Mouse (Mus musculus): Measurements from ENCODE around the gene Kat8. TPM values are rescaled to one million over a fixed set of nuclear protein-coding genes. Genes with fewer than 3 reads are reported as not detected.
"Not testable (repeated sequence)": the region's sequence is repeated elsewhere in the genome, so short reads cannot be mapped to it uniquely, and the experiment has no call there.

The Kat8 gene
- 10 to 100 TPM; 20.8 to 30.8 (median 23.0) TPM for total RNA-seq (2022)

DNA sequence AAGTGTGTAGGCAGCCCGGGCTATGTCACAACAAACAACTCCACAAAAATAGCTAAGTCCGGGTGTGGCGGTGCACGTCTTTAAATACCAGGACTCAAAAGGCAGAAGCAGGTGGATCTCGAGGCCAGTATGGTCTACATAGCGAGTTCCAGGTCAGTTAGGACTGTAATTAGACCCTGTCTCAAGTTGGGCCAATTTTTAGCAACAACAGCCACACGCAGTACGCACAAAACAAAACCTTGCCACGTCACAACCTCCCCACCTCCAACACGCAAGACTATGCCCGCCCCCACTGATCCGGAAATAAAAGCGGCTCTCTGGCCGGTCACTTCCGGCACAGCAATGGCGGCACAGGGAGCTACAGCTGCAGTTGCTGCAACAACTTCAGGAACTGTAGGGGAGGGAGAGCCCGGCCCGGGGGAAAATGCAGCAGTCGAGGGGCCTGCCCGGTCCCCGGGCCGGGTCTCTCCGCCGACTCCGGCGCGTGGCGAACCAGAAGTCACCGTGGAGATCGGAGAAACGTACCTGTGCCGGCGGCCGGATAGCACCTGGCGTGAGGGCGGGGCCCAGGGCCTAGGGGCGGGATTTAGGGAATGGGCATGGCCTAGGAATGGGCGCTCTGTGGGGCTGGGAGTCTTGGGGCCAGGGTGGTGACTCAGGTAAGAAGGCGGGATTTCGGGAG lies at the start of gene Kat8:
Kat8 (plus strand) TSS at position 327 of the 682 bp plus-strand sequence.
- DNase-seq (ENCODE audit: low spot score in 2 of 2), result peak; percentile 73 to 78

- no peak for DNase-seq (ENCODE audit: low spot score in 2 of 2)
Measured at GRCm38 (mm10) chr7:127866434-127866833, 45.9 kb upstream of the Kat8 start.

DNA sequence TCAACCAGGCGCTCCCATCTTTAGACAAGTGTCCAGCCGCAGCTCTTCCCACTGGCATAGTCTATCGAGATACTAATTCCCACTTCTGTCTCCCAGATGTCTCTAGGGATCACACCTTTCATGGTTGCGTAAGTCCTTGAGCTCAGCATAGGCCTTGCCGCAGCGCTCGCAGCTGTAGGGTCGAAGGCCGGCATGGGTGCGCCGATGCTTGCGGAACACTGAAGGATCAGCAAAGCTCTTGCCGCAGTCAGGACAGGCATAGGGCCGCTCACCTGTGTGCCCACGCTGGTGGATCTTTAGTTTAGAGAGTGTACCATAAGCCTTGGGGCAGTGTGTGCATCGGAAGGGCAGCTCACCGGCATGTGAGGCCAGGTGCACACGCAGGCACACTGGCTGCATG lies 44.7 kb upstream of the Kat8 start:
- no peak for DNase-seq (ENCODE audit: low spot score in 2 of 2)

DNA sequence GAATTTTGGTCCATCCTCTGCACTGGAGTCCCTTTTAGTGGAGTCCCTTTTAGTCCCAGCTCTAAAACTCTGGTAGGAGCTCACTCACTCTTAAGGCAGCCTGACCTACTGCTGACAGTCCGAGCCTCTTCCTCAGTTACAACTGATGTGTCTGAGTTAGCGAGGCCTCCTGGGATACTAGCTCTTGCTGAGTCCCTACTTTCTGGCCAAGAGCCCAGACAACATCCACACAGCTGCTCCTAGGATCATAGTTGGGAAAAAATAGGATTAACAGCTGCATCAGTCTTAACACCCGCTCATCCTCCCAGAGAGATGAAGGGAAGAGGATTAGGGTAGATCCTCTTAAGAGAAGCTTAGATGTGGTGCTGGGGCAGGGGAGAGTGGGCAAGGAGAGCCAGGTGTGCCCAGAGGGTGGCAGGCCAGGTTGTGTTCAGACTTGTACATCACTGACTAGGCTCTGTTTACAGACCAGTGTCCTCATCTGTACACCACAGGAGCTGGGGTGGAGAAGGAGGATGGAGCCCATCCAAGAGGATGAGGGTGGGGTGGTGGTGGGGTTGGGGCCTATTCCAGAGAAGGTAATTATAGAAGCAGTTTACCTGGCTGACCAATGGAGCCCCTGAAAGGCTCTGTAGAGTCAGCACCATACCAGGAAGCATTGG lies 43.0 kb upstream of the Kat8 start:
- peak in 1 of 2 experiments; percentile 39 for DNase-seq (ENCODE audit: low spot score in 2 of 2)

- no peak for DNase-seq (ENCODE audit: low spot score in 2 of 2)
Measured at GRCm38 (mm10) chr7:127870136-127870821, 42.0 kb upstream of the Kat8 start.

- DNase-seq (ENCODE audit: low spot score in 2 of 2), result no peak
Measured at GRCm38 (mm10) chr7:127874812-127875626, 37.3 kb upstream of the Kat8 start.

DNA sequence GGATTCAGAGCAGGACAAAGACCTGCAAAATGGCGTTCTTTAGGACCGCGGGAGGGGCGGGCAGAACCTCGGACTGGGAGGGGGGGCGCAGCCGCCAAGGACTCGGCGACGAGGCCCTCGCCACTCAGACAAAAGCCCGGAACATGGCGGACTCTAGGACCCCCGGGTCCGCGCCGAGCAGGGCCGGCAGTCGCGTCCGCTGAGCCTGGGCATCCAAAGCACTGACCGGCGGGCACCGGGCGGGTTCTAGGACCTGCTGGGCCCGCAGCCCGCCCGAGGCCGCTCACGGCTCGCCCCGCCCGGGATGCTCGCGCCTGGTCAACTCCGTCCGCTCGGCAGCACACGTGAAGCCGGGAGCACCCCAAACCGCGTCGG lies 36.7 kb upstream of the Kat8 start:
- peak; percentile 82 to 83 for DNase-seq (ENCODE audit: low spot score in 2 of 2)

DNA sequence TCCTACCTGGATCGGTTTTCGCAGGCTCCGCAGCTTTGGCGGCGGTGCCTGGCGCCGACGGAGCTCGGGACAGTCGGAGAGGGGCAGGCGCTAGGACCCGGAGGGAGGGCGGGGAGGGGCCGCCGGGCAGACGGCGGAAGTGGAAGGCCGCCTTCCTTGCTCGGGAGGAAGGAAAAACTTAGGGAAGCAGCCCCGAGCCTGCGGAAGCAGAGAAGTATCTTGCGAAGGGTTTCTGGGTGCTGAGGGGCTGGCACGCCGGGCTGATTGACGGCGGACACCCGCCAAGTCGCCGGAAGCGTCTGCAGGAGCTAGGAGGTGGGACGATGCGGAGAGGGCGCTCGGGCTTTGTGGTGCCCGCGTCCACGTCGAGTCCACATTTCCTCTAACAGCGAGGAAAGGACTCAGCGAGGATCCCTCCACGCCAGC lies 36.3 kb upstream of the Kat8 start, which contains the start of gene Zfp646:
Zfp646 (plus strand) TSS at position 181 of the 426 bp plus-strand sequence.
- peak; percentile 43 to 54 for DNase-seq (ENCODE audit: low spot score in 2 of 2)

DNA sequence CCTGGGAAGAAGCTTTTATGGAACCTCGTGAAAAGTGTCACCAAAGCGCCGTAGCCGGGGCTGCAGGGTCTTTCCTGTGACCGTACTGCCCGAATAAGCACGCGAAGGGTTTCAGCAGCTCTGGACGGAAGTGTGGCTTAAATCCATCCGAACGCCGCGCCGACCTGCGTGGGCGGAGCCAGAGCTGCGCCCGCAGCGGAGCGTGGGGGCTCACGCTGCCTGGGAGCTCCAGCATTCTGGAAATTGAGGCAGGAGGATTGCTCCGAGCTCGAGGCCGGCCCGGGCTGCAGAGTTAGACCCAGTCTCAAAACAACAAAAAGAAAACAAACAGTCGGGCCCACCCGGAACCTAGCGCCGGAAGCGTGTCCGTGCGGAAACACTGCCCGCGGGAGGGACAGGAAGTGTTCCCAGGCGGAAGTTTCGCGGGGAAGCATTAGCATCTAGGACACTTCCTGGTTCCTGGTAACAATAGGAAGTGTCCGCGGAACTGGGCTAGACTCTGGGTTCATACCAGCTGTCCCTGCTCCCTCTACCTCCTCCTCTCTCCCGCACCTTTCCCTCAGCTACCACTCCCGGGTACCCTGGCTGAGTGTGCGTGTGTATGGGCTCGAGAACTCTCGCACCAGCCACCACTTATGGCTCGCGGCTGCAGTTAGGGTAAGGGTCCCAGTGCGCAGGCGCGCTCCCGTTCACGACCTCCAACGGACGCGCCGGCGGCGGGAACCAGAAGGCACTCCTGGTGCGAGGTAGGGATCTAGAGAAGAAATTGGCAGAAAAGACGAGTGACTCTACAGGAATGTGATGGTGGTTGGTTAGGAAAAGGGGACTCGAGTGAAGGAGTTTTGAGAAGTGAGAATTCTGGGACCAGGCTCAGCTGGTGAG lies 35.6 kb upstream of the Kat8 start, which contains the start of gene Zfp668:
Zfp668 (minus strand) TSS at position 362 of the 882 bp plus-strand sequence.
- DNase-seq (ENCODE audit: low spot score in 2 of 2), result peak; percentile 82 to 83

DNA sequence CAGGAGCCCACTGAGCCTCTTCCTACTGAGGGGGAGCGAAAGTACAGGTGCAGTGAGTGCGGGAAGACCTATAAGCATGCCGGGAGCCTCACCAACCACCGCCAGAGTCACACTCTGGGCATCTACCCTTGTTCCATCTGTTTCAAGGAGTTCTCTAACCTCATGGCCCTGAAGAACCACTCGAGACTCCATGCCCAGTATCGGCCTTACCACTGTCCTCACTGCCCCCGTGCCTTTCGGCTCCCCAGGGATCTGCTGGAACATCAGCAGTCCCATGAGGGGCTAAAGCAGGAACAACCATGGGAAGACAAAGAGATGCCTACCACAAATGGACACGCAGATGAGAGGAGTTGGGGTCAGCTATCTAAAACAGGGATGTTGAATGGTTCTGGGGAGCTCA lies 33.0 kb upstream of the Kat8 start:
- no peak for DNase-seq (ENCODE audit: low spot score in 2 of 2)

DNA sequence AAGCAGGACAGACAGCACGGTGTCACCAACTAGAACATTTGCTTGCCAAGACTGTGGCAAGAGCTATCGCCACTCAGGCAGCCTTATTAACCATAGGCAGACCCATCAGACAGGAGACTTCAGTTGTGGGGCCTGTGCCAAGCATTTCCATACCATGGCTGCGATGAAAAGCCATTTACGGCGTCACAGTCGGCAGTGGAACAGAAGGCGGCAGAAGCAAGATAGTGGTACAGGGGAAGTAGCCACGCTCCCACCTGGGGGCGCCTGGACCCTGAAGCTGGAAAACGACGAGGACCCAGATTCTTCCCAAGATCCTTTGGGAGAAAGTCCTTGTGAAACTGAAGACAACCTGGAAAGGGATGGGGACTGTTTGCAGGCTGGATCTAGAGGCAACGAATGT lies 31.9 kb upstream of the Kat8 start:
- DNase-seq (ENCODE audit: low spot score in 2 of 2), result no peak

GRCm38 (mm10) chr7:127885951-127886350 lies 26.4 kb upstream of the Kat8 start:
- peak; percentile 55 to 79 for DNase-seq (ENCODE audit: low spot score in 2 of 2)

GRCm38 (mm10) chr7:127886551-127886950 lies 25.8 kb upstream of the Kat8 start:
- no peak for DNase-seq (ENCODE audit: low spot score in 2 of 2)

- no peak for DNase-seq (ENCODE audit: low spot score in 2 of 2)
Measured at GRCm38 (mm10) chr7:127887191-127887590, 25.1 kb upstream of the Kat8 start.

DNA sequence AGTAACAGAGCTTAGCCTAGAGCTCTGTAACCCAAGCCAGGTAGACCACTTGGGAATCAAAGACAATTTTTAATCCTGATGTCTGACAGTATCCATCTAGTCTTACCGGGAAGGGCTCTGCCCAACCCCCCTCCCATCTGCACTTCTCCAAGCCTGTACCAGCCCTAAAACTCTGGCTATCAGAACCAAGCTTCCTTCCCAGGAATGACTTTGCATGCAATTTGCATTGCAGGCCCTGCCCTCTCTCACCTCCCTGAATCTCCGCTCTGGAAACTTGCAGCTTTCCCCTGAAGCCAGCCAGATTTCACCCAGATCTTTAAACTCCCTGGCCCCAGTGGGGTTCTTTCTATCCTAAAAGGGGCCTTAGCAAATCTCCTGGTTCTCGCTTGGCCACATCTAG lies 24.5 kb upstream of the Kat8 start:
- no peak for DNase-seq (ENCODE audit: low spot score in 2 of 2)

GRCm38 (mm10) chr7:127888821-127889220 lies 23.5 kb upstream of the Kat8 start:
- no peak for DNase-seq (ENCODE audit: low spot score in 2 of 2)

DNA sequence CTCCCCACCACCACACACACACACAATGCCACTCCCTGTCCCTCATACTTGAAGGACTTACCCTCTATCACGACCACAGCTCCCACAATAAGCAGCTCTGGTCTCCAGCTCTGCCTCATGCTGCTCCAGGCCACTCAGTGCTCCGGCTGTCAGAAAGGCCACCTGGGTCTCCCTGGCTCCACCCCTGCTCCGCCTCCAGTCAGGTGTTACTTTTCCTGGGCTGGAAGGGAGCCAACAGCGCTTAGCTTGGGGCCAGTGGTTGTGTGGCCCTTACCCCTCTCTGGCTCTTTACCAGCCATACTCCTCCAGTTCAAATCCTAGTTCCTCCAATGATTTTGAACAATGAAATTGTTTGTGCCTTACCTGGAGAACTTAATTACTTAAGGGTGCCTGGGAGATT lies 21.5 kb upstream of the Kat8 start, which contains the start of gene Prss53:
Prss53 (minus strand) TSS at position 173 of the 400 bp plus-strand sequence.
- DNase-seq (ENCODE audit: low spot score in 2 of 2), result no peak

DNA sequence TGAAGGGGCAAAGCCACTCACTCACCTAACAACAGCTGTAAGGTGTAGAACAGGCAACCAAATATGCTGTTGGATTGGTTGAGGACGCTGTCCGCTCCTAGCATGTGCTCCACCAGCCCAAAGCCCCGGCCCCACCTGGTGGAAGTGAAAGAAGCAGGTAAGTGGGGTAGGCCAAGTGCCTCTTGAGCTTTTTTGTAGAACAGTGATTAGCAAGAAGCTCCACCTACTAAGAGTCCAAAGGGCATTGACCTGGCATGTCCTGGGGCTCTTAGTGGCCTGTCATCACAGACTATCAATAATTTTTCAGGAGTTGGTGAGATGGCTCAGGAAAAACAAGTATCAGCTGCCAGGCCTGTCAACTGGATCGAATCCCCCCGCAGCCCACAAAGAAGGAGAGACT lies 17.8 kb upstream of the Kat8 start:
- DNase-seq (ENCODE audit: low spot score in 2 of 2), result no peak

GRCm38 (mm10) chr7:127895442-127895841 lies 16.9 kb upstream of the Kat8 start, which contains the start of the genes Gm21974 and Vkorc1:
TSS of gene Gm21974 (minus strand) at chr7:127895454.
TSS of gene Vkorc1 (minus strand) at chr7:127895617.
- peak; percentile 95 for DNase-seq (ENCODE audit: low spot score in 2 of 2)

DNA sequence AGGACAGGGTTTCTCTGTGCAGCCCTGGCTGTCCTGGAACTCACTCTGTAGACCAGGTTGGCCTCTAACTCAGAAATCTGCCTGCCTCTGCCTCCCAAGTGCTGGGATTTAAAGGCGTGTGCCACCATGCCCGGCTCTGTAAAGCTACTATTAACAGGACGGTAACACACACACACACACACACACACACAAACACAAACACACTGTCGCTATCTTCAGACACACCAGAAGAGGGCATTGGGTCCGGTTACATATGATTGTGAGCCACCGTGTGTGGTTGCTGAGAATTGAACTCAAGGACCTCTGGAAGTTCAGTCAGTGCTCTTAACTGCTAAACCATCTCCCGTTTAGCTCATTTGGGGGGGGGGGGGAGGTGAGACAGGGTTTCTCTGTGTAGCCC lies 16.4 kb upstream of the Kat8 start:
- DNase-seq (ENCODE audit: low spot score in 2 of 2), result not testable (repeated sequence)

All from gastrocnemius, adult 8-10 months (tissue).